Mouse (Mus musculus) midbrain, postnatal 0 days (tissue): ENCODE measurements around the gene Repin1. TPM values are rescaled to one million over a fixed set of nuclear protein-coding genes. Genes with fewer than 3 reads are reported as not detected.

Experiments used
- ATAC-seq: fragments of 200-750 bp; cut with Nextera tagmentation; 2 replicates; pipeline ENCODE4 v1.8.0; 2017; ENCODE audit warnings: moderate number of reproducible peaks, mild to moderate bottlenecking, moderate TSS enrichment, moderate library complexity; ENCODE audit not compliant: low FRiP score
- DNase-seq: peaks from one replicate; pipeline ENCODE4 v3.0.0-alpha.2; 2015; ENCODE audit warnings: low spot score
- H3K27ac ChIP-seq: fragments of 300-500 bp; sonication (generic); 2 replicates; pipeline ENCODE4 v1.5.1; 2014; ENCODE audit warnings: low read depth, mild to moderate bottlenecking, low read length, mixed read lengths
- H3K27me3 ChIP-seq: fragments of 300-500 bp; sonication (generic); 2 replicates; pipeline ENCODE4 v1.6.1; 2014; ENCODE audit warnings: low read length, control low read depth, mixed read lengths; ENCODE audit not compliant: insufficient read depth
- H3K36me3 ChIP-seq: fragments of 300-500 bp; sonication (generic); 2 replicates; pipeline ENCODE4 v1.6.1; 2014; ENCODE audit warnings: low read length, control low read depth, mixed read lengths; ENCODE audit not compliant: insufficient read depth
- H3K4me1 ChIP-seq: fragments of 300-500 bp; sonication (generic); 2 replicates; pipeline ENCODE4 v1.6.1; 2014; ENCODE audit warnings: mild to moderate bottlenecking, control low read depth, antibody characterized with exemption, low read length, mixed read lengths; ENCODE audit not compliant: insufficient read depth
- H3K4me2 ChIP-seq: fragments of 300-500 bp; sonication (generic); 2 replicates; pipeline ENCODE4 v1.6.1; 2014; ENCODE audit warnings: low read depth, mild to moderate bottlenecking, low read length, mixed read lengths; ENCODE audit not compliant: poor library complexity, severe bottlenecking
- H3K4me3 ChIP-seq: fragments of 300-500 bp; sonication (generic); 2 replicates; pipeline ENCODE4 v1.5.1; 2014; ENCODE audit warnings: low read depth, mild to moderate bottlenecking, low read length, moderate library complexity
- H3K9ac ChIP-seq: fragments of 300-500 bp; sonication (generic); replicated peaks from 2 replicates; pipeline ENCODE4 v1.6.1; 2014; ENCODE audit warnings: mild to moderate bottlenecking, low read length, moderate library complexity, mixed read lengths; ENCODE audit not compliant: poor library complexity, severe bottlenecking
- H3K9me3 ChIP-seq: fragments of 300-500 bp; sonication (generic); 2 replicates; pipeline ENCODE4 v1.6.1; 2016; ENCODE audit warnings: low read length, control low read depth
- CTCF ChIP-seq: IDR thresholded peaks from 2 replicates; pipeline ENCODE4 v1.5.1; 2016; ENCODE audit warnings: antibody characterized with exemption, mild to moderate bottlenecking
- WGBS: fragments of 180-500 bp; shearing (Covaris S2); extraction: QIAGEN DNeasy Blood & Tissue Kit; methylation state at CpG from one replicate; pipeline ENCODE4 v1.1.7; 2014; 5-methylcytosine and 5-hydroxymethylcytosine counted together
- polyA plus RNA-seq: library from polyadenylated mRNA; unstranded; fragments of >200 nt; fragmentation: Nextera tagmentation; extraction: Ambion mirVana; gene quantifications from 2 replicates; pipeline ENCODE4 v1.2.1, GENCODE M21; 2015
- total RNA-seq: library from RNA; depleted of rRNA; stranded (reverse); fragments of >200 nt; gene quantifications from 2 replicates; pipeline ENCODE4 v1.2.3, GENCODE M21; 2014; rRNA removed

Repin1 gene
- total RNA-seq (76.5 and 91.5 TPM in 2 replicates), polyA plus RNA-seq (41.2 and 42.8 TPM in 2 replicates)

GRCm38 (mm10) chr6:48593158-48594042 is at the start of gene Repin1, which contains the start of gene Gm44965:
Repin1 (plus strand) TSS chr6:48593883.
Gm44965 (plus strand) TSS chr6:48593941.
- peak within 1 kb of the TSS; percentile 62 for H3K4me3 ChIP-seq
- H3K27me3 ChIP-seq, result no peaks in the 10 kb centered on the region
- peak within 1 kb of the TSS; percentile 96 for H3K27ac ChIP-seq
- H3K9me3 ChIP-seq, result peaks cover 13% of the 10 kb centered on the region; the same call in 1 of the 2 replicates
- 3% methylated on average over 42 of the region's 45 CpGs for WGBS
- peak; percentile 95 for DNase-seq
- H3K4me2 ChIP-seq, result peak within 1 kb of the TSS; percentile 69
- H3K4me1 ChIP-seq, result peaks cover 13% of the 10 kb centered on the region
- H3K36me3 ChIP-seq, result peaks cover 28% of the 10 kb centered on the region
- peak; percentile 67 for TF ChIP-seq CTCF
- ATAC-seq, result peak; percentile 94
- H3K9ac ChIP-seq, result peak within 1 kb of the TSS; percentile 67

GRCm38 (mm10) chr6:48545251-48545650 is 48.4 kb upstream of the Repin1 start:
- Histone ChIP-seq H3K9me3 (no peaks in the 10 kb centered on the region), H3K27ac (no peak overlapping the region), H3K4me3 (no peak overlapping the region), H3K27me3 (no peaks in the 10 kb centered on the region), H3K9ac (no peak overlapping the region), H3K36me3 (peaks cover 20% of the 10 kb centered on the region), H3K4me2 (no peak overlapping the region), H3K4me1 (no peaks in the 10 kb centered on the region)
- WGBS, result 85% methylated on average over 5 of the region's 5 CpGs
- ATAC-seq, result no peak
- DNase-seq, result no peak
- TF ChIP-seq CTCF, result no peak

GRCm38 (mm10) chr6:48546271-48546670 is 47.4 kb upstream of the Repin1 start:
- H3K4me1 ChIP-seq, result no peaks in the 10 kb centered on the region
- no peaks in the 10 kb centered on the region for H3K27me3 ChIP-seq
- 58% methylated on average over 1 of the region's 1 CpGs for WGBS
- no peak overlapping the region for H3K27ac ChIP-seq
- H3K9ac ChIP-seq, result no peak overlapping the region
- no peaks in the 10 kb centered on the region for H3K9me3 ChIP-seq
- peaks cover 12% of the 10 kb centered on the region for H3K36me3 ChIP-seq
- peak; percentile 79 for TF ChIP-seq CTCF
- no peak overlapping the region for H3K4me3 ChIP-seq
- 0 out of 2 replicates have a peak, but pooled peaks have one; percentile 29 for ATAC-seq
- peak; percentile 63 for DNase-seq
- H3K4me2 ChIP-seq, result no peak overlapping the region

- Histone ChIP-seq H3K9ac (no peak overlapping the region), H3K9me3 (no peaks in the 10 kb centered on the region), H3K4me2 (no peak overlapping the region), H3K4me1 (no peaks in the 10 kb centered on the region), H3K4me3 (no peak overlapping the region), H3K36me3 (peaks cover 6% of the 10 kb centered on the region), H3K27me3 (no peaks in the 10 kb centered on the region), H3K27ac (no peak overlapping the region)
- ATAC-seq (no peak), DNase-seq (no peak)
- no peak for TF ChIP-seq CTCF
- 73% methylated on average over 4 of the region's 4 CpGs for WGBS
These were observed 46.8 kb upstream of the Repin1 start for GRCm38 (mm10) chr6:48546858-48547257.

- no peak for ATAC-seq
- Histone ChIP-seq H3K27me3 (no peaks in the 10 kb centered on the region), H3K36me3 (no peaks in the 10 kb centered on the region), H3K4me2 (no peak overlapping the region), H3K27ac (no peak overlapping the region), H3K4me1 (no peaks in the 10 kb centered on the region), H3K9ac (no peak overlapping the region), H3K4me3 (no peak overlapping the region), H3K9me3 (no peaks in the 10 kb centered on the region)
- no peak for TF ChIP-seq CTCF
- no peak for DNase-seq
- 87% methylated on average over 6 of the region's 6 CpGs for WGBS
These were observed 45.4 kb upstream of the Repin1 start for GRCm38 (mm10) chr6:48548314-48548713.

- H3K27me3 ChIP-seq, result no peaks in the 10 kb centered on the region
- H3K4me1 ChIP-seq, result peaks cover 11% of the 10 kb centered on the region; the same call in 1 of the 2 replicates
- H3K9me3 ChIP-seq, result no peaks in the 10 kb centered on the region
- DNase-seq (no peak), ATAC-seq (no peak)
- no peak overlapping the region for H3K27ac ChIP-seq
- no peak overlapping the region for H3K4me3 ChIP-seq
- 74% methylated on average over 4 of the region's 4 CpGs for WGBS
- no peak for TF ChIP-seq CTCF
- H3K9ac ChIP-seq, result no peak overlapping the region
- H3K36me3 ChIP-seq, result no peaks in the 10 kb centered on the region
- H3K4me2 ChIP-seq, result no peak overlapping the region
These were observed 40.8 kb upstream of the Repin1 start for GRCm38 (mm10) chr6:48552918-48553317.
